Mouse (Mus musculus) heart, adult 11 months (tissue): Measurements from ENCODE around the gene Postn.

Source experiments
- DNase-seq: peaks from one replicate; pipeline ENCODE4 v3.0.0; 2022

The Postn gene

DNA sequence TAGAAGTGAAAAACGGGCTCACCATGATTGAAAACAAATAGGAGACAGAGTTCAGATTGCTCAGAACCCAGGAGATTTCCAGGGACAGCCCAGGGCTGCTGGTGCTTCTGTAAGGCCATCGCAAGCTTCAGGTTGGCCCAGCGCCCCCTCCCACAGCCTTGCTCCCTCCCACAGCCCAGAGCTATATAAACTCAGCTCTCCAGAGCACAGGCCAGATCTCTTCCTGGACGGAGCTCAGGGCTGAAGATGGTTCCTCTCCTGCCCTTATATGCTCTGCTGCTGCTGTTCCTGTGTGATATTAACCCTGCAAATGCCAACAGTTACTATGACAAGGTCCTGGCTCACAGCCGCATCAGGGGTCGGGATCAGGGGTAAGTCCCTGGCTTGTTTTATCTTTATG lies at the start of gene Postn:
Gene Postn (plus strand): TSS at position 213 of the 400 bp plus-strand sequence.
- peak; percentile 89 for DNase-seq

DNA sequence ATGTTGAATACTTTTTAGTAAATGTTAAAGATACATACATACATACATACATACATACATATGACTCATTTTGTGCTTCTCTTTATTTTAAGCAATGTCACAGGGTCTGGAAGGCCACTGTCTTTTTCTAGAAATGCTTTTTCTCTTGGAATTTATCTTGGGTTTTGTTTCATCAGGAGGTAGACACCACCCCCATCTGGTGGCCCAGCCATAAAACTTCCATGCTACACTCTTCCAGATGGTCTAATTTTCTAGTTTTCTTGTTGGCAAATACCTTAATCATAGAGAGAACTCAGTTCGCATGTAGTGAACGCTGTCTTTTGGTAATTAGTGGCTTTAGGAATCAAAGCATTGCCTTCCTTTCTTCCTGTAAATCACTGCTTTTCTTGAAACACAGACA lies 46.9 kb upstream of the Postn start:
- no peak for DNase-seq

DNA sequence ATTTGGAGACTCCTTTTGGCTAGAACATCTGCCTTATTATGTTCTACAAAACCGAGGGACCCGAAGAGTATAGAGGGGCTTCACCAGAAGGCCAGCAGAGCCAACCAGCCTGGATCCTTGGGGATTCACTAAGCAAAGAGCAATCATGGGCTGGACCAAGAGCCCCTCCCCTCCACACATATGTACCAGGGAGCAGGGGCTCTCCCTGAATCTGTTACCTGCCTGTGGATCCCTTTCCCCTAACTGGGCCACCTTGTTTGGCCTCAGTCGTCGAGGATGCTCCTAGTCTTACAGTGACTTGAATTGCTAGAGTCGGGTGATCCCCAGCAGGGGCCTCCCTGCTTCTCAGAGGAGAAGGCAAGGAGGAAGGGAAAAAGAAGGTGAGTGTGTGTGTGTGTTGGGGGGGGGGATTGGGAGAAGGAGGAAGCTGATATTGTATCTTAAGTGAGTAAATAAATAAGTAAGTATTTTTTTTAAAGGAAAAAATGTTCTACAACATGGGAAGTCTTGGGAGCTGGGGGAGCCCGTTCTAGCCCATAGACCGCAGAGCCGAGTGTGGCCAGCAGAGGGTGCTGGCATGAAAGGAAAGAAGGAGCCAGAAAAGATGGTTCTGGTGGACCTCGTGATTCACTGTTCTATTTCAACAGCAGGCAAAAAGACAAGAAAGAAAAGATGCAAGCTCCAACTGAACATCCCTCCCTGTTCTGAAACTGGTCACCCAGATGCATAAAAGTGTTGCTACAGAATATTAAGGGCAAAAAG lies 7.8 kb upstream of the Postn start:
- peak; percentile 91 for DNase-seq

DNA sequence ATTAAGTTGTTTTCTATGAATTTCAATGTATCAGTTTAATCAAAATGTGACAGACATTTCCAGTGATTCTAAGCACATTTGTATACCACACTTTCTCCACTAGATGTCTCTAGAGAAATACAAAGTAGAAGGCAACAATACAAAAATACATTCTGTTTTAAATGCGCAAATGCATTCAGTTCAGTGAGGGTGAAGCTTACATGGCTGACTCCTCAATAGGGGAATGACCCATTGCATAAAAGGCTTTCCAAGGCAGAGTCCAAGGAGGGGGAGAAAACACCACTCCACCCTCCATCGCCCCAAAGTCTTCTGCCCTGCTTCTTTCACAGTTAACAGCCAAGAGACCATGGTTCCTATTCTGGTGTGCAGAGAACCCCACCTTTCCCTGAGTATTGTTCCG lies 3.3 kb upstream of the Postn start:
- no peak for DNase-seq

DNA sequence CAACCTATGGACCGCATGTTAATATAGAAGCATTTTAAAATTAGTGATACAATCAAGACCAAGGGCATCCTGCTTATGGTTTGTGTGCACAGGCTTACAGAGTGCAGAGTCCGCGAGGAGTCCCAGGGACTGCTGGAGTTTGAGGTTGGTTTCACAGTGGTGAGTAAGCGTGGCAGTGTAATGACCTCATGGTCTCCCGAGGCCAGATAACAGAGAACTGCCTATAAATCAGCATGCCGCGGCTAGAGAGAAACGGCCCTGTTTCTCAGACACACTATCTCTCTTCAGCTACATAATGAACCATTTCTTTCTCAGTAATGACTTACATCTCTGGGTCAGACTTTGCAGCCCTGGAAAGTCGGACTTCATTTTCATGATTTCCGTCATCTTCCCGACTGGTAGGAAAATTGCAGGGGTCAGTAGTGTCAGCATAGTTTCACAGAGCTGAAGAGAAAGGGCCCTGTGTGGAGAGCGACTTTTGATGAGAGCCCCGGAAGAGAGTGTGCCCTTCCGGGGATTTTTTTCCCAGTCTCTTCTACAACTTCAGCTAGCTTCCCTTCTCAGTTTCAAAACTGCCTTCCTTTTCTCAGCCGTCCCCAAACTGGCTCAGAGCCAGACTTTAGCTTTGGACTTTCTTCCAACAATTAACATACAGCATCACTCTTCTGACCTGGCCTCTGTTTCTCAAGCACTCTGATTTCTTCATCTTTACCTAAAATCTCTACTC lies 2.3 kb upstream of the Postn start:
- peak; percentile 96 for DNase-seq

DNA sequence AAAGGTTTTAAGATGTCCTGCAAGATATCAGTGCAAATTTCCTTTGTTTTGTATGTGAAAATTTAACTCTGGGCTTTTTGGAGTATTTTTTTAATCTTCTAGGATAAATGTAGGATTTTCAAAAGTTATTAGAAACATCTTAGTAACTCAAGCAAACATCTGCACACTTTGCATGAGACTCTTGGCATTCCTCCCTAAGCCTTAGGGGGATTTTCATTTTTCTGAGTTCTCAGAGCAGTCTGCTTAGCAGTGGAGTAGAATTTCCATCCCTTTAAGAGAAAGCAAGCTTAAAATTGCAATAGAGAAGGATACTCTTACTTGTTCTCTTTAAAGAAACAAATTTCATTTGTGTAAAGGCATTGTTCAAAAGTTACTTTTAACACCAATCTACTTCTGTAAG lies 747 bp downstream of the Postn start:
- DNase-seq: no peak

DNA sequence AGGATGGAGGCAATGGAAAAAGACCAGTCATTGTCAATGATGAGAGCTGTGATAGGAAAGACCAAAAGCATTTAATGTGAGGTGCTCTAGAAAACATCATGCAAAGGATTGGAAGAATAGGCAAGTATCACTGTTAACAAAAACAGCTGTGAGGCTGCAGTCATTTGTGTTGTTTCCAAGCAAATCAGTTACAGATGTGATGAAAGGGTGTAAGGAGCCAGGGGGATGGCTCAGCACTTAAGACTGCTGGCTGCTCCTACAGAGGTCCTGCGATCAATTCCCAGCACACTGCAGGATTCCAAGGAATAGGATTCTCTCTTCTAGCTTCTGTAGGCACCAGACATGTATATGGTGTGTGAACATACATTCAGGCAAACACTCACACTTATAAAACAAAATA lies 10.1 kb downstream of the Postn start:
- DNase-seq: no peak

DNA sequence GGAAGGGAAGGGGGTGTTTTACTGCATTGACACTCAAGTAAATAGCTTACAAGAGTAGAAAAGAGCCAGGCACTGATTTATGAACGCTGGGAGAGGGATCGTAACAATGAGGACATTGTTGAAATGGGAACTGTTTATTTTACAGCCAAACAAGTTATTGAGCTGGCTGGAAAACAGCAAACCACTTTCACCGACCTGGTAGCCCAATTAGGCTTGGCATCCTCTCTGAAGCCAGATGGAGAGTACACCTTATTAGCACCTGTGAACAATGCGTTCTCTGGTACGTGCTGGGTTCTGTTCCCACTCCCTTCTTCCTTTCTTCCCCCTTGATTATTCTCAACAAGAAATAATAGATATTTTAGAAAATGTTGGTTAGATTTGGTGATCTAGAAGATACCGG lies 11.7 kb downstream of the Postn start:
- DNase-seq: no peak

DNA sequence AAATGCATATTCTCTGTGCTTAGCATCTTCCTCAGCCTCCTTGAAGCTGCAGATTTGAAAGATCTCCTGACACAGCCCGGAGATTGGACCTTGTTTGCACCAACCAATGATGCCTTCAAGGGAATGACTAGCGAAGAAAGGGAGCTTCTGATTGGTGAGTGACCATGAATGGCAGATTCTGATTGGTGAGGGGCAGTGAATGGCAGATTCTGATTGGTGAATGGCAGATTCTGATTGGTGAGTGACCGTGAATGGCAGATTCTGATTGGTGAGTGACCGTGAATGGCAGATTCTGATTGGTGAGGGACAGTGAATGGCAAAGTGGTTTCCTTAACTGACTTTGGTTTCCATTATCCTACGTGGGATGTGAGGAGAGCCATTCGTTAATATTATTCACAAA lies 15.1 kb downstream of the Postn start:
- no peak for DNase-seq

DNA sequence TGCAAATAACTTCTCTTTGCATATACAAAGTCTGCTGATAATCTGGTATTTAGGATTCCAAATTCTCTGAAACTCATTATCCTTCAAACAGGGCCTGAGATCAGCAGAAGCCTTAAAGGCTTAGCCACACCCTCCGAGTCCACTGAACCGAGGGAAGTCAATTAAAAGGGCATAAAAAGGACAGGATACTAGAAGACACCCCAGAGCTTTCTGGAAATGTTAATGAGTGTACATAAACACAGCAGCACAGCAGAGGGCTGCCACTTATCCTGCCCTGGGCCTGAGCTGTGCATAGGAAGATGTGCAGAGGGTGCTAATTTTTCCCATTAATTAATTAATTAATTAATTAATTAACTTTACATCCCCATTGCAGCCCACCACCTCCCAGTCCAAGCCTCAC lies 16.7 kb downstream of the Postn start:
- no peak for DNase-seq

DNA sequence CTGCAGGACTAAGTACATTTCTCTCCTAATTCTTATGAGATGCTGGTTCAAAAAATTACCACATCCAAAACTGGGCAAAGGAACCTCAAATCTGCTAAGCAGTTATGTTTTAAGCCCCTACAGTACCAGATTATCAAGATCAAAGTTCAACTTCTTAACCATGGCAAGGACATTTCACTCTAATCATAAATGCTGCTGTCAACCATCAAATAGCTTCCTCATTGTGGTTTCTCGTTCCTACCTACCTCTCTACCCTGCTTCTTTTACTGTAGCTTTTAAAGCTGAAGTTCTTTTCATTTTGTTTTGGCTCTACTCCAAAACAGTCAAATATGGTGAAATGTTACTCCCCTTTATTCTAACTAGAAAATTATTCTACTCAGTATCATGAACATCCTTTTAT lies 17.2 kb downstream of the Postn start:
- DNase-seq: no peak

DNA sequence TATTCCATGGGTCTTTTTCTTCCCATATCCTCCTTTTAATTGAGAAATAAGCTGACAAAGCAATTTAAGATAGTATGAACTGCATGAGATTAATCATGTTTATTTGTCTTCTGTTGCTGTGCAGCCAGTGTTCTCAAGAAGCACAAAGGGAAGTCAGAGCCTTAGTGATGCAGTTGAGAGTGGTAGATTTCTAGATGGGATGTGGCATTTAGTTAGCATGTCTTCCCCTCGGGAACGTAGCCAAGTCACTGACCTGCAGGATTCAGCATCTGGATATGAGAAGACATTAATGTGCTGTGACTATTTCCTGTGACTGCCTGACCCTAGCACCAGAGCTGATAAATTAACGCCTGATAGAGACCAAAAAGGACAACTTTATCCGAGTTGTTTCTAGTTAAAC lies 19.1 kb downstream of the Postn start:
- DNase-seq: no peak

DNA sequence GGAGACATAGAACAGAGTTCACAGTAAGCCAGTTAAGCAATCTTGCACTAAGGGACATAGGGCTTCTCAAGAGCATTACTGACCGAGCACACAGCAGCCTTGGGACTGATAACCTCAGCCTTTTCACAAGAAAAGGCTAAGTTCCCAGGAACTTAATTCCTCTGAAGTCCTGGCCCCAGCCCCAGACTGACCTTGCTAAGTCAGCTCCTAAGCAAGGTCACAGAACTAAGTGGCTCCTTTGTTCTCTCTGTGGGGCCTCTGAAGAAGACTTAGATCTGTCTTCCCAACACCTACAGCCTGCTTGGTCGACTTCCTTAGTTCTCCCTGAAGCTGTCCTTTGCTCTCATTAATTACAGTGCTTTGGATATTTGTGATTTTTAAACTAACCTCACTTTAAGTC lies 38.4 kb downstream of the Postn start:
- no peak for DNase-seq

DNA sequence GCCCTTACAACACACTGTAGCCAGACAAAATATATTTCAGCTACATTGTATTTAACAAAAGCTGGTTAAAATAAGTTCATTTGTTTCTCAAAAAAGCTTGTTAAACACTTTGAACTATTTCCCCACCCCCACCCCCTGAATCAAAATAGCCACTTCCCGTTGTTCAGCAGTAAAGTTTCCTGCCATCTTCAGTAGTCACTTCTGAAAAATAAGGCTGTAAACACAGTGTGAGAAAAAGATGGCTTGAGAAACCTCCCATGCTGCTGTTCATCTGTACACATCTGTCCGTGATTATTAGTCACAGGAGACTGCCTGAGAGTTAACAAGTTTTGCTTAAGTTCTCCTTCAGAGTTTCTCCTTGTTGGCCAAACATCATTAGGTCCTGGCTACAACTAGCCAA lies 39.0 kb downstream of the Postn start:
- peak; percentile 48 for DNase-seq

DNA sequence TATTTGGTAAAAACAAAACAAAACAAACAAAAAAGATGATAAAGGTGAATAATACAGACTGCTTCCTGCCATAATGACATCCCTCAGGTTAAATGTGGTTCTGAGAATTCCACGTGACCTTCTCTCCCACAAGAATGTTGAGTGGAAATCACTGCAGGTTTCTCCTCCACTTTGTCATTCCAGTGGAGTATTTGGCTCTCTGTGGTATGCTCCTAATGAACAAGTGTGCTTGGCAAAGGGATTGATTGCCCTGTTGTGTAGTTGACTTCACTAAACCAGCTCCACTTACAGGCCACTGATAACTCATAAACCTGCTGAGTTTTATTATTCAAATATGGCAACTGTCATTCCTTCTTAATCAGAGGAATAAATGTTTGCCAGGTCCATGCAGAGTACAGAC lies 39.7 kb downstream of the Postn start:
- DNase-seq: no peak

DNA sequence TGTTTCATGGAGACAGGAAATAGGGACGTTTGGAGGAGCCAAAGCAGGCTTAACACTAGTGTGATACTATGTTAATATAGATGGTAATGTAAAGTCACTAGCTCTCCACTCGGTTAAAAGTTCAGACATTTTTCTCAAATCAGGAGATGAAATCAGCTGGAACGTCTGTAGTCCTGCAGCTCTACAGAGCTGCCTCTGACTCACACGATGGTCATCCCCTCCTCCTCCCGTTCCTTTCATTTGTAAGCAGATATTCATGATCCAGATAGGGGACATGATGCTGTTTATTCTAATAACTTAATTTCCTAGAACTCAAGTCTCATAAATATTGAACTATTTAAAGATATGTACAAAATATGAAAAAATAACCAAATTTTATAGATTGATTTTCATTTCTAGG lies 40.8 kb downstream of the Postn start:
- DNase-seq: no peak

DNA sequence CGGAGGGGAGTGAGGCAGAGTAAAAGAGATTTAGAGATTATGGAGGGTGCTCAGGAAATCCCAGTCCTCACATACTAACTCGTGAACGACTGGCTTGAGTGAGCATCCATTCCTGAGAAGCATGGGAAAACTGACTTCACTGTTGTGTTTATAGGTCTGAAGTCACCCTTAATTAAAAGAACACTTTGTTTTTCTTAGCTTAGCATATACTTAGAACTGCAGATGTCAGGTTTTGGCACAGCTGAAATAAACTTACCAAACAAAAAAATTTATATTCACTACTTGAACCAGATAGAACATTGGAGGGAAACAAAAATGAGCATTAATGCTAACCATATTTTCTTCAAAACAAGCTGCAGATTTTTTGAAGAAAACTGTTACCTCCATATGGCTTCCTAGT lies 42.9 kb downstream of the Postn start:
- no peak for DNase-seq

DNA sequence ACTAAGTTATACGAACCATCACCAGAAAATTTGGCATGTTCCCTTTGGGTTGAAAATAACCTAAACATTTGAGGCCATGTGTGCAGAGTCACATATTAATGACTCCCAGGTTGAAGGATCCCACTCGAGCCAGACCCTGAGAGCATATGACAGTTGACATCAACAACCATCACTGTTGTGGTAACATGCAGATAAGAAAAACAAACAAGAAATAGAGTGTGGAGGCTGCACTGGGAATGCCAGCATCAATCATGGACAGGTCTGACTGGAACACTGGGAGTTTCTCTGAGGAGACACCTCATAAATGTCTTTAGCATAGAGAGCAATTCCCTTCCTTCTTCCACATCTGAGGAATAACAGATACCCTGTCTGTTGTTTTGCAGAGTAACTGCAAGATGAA lies 45.7 kb downstream of the Postn start:
- DNase-seq: peak; percentile 27

DNA sequence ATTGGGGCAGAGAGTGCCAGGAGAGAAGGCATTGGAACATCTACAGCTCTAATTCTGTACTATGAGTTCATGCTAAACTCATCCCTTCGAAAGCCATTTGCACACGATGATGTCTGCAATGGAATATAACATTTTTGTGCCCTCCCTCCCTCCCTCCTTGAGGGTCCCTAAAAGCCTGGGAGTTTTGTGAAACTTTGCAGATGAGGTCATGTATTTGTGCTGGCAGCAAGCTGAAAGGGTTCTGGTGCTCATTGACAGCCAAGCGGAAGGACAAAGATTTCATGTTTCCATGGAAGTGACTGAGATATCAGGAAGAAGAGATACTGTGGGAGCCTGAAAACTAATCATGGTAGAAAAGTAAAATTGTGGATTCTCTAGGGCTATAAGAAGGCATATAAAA lies 50.1 kb downstream of the Postn start:
- DNase-seq: peak; percentile 87

DNA sequence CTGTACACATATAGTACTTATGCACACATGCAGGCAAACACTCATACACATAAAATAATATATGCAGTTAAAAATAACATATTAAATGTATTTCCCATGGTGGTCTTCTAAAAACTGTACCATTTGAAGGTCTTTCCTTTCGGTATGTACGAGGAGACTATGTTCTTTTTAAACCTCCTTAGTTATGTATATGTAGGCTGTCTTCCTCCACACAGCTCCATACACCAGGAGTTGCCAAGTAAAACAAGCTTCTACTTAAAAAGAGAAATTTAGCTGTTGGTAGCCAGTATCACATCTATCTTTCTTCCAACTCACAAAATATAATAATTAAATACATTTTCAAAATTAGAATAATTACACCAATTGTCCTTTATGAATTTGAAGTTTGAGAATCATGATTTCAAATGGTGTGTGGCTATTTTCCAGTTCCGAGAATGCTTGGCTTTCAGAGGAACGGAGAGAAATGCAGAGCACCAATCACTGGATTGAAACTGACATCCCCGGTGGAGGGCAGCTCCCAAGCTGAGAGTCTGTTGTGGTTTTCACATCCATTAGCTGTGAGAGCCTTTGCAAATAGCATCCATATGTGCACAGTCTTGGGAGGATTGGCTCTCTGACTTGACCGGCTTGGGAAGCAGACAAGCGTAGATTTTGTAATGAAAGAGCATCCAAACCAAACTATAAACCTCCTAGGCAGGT lies 52.1 kb downstream of the Postn start:
- no peak for DNase-seq

DNA sequence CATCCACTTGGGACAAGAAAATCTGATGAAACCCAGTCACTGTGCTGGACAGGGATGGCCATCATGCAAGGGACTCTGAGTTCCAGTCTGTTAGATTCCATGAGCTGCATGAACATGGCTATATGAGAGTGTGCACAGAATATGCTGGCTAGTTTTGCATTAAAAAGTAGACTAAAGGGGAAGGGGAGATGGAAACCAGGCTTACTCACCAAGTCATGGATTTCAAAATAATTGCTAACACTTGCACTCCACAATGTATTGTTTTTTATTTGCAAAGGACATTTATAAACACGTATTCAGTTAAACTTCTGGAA lies 52.6 kb downstream of the Postn start:
- no peak for DNase-seq

DNA sequence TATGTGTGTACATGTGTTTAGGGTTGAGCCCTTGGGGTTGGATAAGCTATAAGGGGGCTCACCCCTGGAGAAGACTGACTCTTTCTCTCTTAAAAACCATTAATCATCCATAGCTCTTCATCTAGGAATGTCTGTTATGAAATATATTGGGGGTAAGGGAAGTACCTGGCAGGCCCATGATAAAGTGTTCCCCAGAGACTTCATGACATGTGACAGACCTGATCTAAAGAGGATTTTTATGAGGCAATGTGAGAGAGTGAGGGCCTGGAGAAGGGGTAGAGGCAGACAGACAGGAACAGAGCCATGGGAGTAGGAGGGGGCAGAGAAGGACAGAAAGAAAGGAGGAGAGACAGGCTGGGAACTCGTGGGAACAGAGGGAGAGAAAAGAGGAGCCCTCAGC lies 53.5 kb downstream of the Postn start:
- DNase-seq: peak; percentile 71

DNA sequence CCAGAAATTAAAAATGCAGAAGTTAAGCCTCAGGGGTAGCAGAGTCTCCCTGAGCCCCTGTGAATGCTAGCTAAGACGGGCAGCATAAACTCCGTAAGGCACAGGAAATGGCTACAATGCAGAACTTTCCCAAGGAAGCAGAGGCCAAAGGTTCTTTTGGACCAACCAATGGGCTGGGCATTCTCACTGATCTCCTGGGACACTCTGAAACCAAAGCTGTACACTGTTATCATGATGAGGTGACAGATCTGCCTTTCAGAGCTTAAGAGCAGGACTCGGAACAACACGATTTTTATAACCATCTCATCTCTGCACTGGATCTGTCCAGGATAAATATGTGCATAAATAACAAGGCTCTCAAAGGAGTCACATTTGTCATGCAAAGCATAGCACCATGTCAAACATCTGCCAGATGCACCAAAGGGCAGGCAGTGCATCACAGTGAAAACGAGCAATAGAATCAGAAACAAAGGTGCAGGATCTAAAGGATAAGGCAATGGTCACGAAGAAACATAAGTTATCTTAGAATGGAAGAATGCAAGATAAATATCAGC lies 57.0 kb downstream of the Postn start:
- DNase-seq: peak; percentile 84
